Comparison of ENCODE assay signal across 9 mouse cellular contexts in the genomic region with DNA sequence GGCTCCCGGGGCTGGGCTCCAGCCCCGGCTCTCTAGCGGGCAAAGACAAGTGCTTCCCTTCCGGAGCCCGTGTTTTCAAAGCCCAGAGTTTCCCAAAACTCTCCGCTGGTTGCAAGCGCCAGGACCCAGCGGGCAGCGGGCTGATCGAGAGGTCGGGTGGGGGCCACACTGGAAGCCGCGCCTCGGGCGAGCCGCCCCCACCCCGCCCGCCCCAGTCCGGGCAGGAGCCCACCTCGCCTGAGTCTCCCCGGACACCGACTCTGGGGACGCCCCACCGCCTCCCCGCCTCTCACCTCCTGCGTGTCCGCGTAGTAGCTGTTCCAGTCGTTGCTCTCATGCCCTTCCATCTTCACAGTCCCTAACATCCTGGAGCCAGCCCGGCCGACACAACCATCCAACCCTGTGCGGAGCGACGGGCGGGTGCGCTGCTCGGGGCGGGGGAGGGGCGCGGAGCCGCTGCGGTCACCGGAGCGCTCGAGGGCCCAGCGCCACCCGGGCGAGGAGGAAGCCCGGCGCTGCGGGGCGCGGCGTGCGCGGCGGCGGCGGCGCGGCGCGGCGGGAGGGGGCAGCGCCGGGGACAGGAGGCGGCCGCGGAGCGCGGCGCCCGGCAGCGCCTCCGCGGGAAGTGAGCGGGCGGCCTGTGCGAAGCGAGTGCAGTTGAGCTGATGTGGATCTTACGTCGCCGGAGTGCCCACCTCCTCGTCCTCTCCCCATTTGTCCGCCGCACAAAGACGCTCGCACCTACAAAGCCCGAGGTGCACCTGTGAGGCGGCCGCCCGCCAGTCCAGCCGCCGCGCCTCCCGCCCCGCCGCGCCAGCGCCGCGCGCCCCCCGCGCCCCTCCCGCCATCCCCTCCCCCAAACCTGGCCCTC. TPM values are rescaled to one million over a fixed set of nuclear protein-coding genes. Genes with fewer than 3 reads are reported as not detected.
DNase-seq lines count a peak whose midpoint lies in the region; ATAC-seq and TF ChIP-seq lines count a peak whose summit lies in the region.
"Had no signal": no experiment of that assay in that cellular context is flagged by ENCODE, and none has a peak within 500 bp of the region (broad histone marks: within the 10 kb centered on the region; RNA-seq: fewer than 3 reads in every experiment).

No protein-coding gene starts in this region.

- H3K27ac ChIP-seq in kidney, embryonic 14.5 days (ENCODE audit: low read depth, low read length): peak overlapping the region; percentile 51; the same call in 1 of the 2 replicates
- H3K27ac ChIP-seq in embryonic facial prominence, embryonic 10.5 days (replicated peaks): peak overlapping the region; percentile 51; the same call in 1 of the 2 replicates
- H3K27ac ChIP-seq in hindbrain, embryonic 13.5 days: no peak overlapping the region
- H3K27ac ChIP-seq: macrophage had no signal

- no peak for TF ChIP-seq CTCF in lung, adult 2 months (IDR thresholded peaks at IDR 0.05; ENCODE audit: insufficient read depth, low read length)

- peak; percentile 56; the same call in 1 of the 2 replicates for TF ChIP-seq POLR2A in lung, adult 2 months (IDR thresholded peaks at IDR 0.05; ENCODE audit: borderline replicate concordance, extremely low read depth, low read depth, low read length)

- peak; percentile 68 for ATAC-seq in kidney, embryonic 14.5 days (ENCODE audit: low FRiP score, low TSS enrichment)
- ATAC-seq in hindbrain, embryonic 13.5 days (ENCODE audit: low FRiP score): peak; percentile 51

- no peaks in the 10 kb centered on the region for H3K36me3 ChIP-seq in kidney, embryonic 14.5 days (ENCODE audit: control insufficient read depth, insufficient read depth, low read length)
- H3K36me3 ChIP-seq in embryonic facial prominence, embryonic 10.5 days (replicated peaks): no peaks in the 10 kb centered on the region
- no peaks in the 10 kb centered on the region for H3K36me3 ChIP-seq in hindbrain, embryonic 13.5 days

- under 1% methylated on average over 75 of the region's 106 CpGs for WGBS in kidney, embryonic 14.5 days
- under 1% methylated on average over 105 of the region's 106 CpGs for WGBS in embryonic facial prominence, embryonic 10.5 days
- under 1% methylated on average over 101 of the region's 106 CpGs for WGBS in hindbrain, embryonic 13.5 days
- under 1% methylated on average over 104 of the region's 106 CpGs for WGBS in lung, adult 2 months

- H3K27me3 ChIP-seq in kidney, embryonic 14.5 days (ENCODE audit: control insufficient read depth, insufficient read depth, low read length): peaks cover 91% of the 10 kb centered on the region
- peaks cover 100% of the 10 kb centered on the region for H3K27me3 ChIP-seq in embryonic facial prominence, embryonic 10.5 days (replicated peaks; ENCODE audit: low read depth, poor library complexity, severe bottlenecking)
- peaks cover 100% of the 10 kb centered on the region for H3K27me3 ChIP-seq in hindbrain, embryonic 13.5 days

- no peak for DNase-seq in kidney, postnatal 14 days
- DNase-seq in embryonic facial prominence, embryonic 10.5 days (ENCODE audit: low spot score): peak; percentile 76
- DNase-seq in lung, adult 2 months: peak; percentile 76
- peak; percentile 61 for DNase-seq in retina, postnatal 1 day
- no peak for DNase-seq in right cerebral cortex, adult 2 months (ENCODE audit: low spot score in 2 of 2)
- DNase-seq in urinary bladder, postnatal 25 days (ENCODE audit: low spot score): no peak

- H3K9me3 ChIP-seq in kidney, embryonic 14.5 days (ENCODE audit: control insufficient read depth, low read length): no peaks in the 10 kb centered on the region
- H3K9me3 ChIP-seq in embryonic facial prominence, embryonic 10.5 days: no peaks in the 10 kb centered on the region
- no peaks in the 10 kb centered on the region for H3K9me3 ChIP-seq in hindbrain, embryonic 13.5 days

- peak overlapping the region; percentile 97 for H3K4me2 ChIP-seq in kidney, embryonic 14.5 days (replicated peaks; ENCODE audit: low read depth, low read length)
- peak overlapping the region; percentile 56 for H3K4me2 ChIP-seq in hindbrain, embryonic 13.5 days

- peak overlapping the region; percentile 51 for H3K4me3 ChIP-seq in kidney, embryonic 14.5 days (ENCODE audit: low read length)
- peak overlapping the region; percentile 63 for H3K4me3 ChIP-seq in embryonic facial prominence, embryonic 10.5 days
- peak overlapping the region; percentile 43 for H3K4me3 ChIP-seq in hindbrain, embryonic 13.5 days
- peak overlapping the region; percentile 81 for H3K4me3 ChIP-seq in lung, adult 2 months (replicated peaks; ENCODE audit: extremely low read depth, low read depth, low read length)

- H3K4me1 ChIP-seq in kidney, embryonic 14.5 days (ENCODE audit: control insufficient read depth, insufficient read depth, low read length): peaks cover 10% of the 10 kb centered on the region; the same call in 1 of the 2 replicates
- H3K4me1 ChIP-seq in embryonic facial prominence, embryonic 10.5 days: peaks cover 48% of the 10 kb centered on the region
- peaks cover 12% of the 10 kb centered on the region for H3K4me1 ChIP-seq in hindbrain, embryonic 13.5 days (replicated peaks)
- H3K4me1 ChIP-seq in lung, adult 2 months (ENCODE audit: control insufficient read depth, insufficient read depth, low read length): peaks cover 7% of the 10 kb centered on the region

- peak overlapping the region; percentile 34; the same call in 1 of the 2 replicates for H3K9ac ChIP-seq in kidney, embryonic 14.5 days (ENCODE audit: low read depth, low read length)
- peak overlapping the region; percentile 55 for H3K9ac ChIP-seq in hindbrain, embryonic 13.5 days

RNA-seq across cellular contexts. Expression of gene Foxa1, which starts 1.1 kb away (rescaled TPM):
- polyA plus RNA-seq in kidney, embryonic 14.5 days (2014; fragmentation: Nextera tagmentation; extraction: Ambion mirVana): 1.5 and 1.6 TPM in 2 replicates
- polyA plus RNA-seq in embryonic facial prominence, embryonic 10.5 days (2016; fragmentation: Nextera tagmentation; extraction: Ambion mirVana): 0.49 and 0.72 TPM in 2 replicates
- polyA plus RNA-seq in hindbrain, embryonic 13.5 days (2015; fragmentation: Nextera tagmentation; extraction: Ambion mirVana): 0.43 and 1.1 TPM in 2 replicates
- 28.5 and 31.1 TPM in 2 replicates for polyA plus RNA-seq in lung, adult 2 months (2012; rRNA removed)
- polyA plus RNA-seq: macrophage had no signal

RNA-seq across cellular contexts. Expression of gene Ttc6, which starts 18.3 kb away (rescaled TPM):
- polyA plus RNA-seq in kidney, embryonic 14.5 days (2014; fragmentation: Nextera tagmentation; extraction: Ambion mirVana): 0.22 and 0.47 TPM in 2 replicates
- polyA plus RNA-seq in embryonic facial prominence, embryonic 10.5 days (2016; fragmentation: Nextera tagmentation; extraction: Ambion mirVana): 0.34 and 0.38 TPM in 2 replicates
- 0.75 and 1.2 TPM in 2 replicates for polyA plus RNA-seq in hindbrain, embryonic 13.5 days (2015; fragmentation: Nextera tagmentation; extraction: Ambion mirVana)
- 3.5 and 5.2 TPM in 2 replicates for polyA plus RNA-seq in lung, adult 2 months (2012; rRNA removed)
- polyA plus RNA-seq: macrophage had no signal

Comparison
In these comparisons a context has a peak if more than half of its experiments do, and no peak if none do; other contexts are left out.
1. DNase-seq: peak in embryonic facial prominence, embryonic 10.5 days (single experiment), lung, adult 2 months (single experiment) and retina, postnatal 1 day (single experiment); none in kidney, postnatal 14 days (single experiment), right cerebral cortex, adult 2 months (0 of 2) and urinary bladder, postnatal 25 days (single experiment).
2. RNA of gene Foxa1, which starts 1.1 kb away (polyA plus RNA-seq): 28.5 to 31.1 TPM in lung, adult 2 months; 1.5 to 1.6 TPM in kidney, embryonic 14.5 days, 0.49 to 0.72 TPM in embryonic facial prominence, embryonic 10.5 days and 0.43 to 1.1 TPM in hindbrain, embryonic 13.5 days; every median in the first group is over 10 times any median in the second.
3. Peak in every context shown above with its lines, with median percentiles within 50 percentile points of each other: H3K4me3 ChIP-seq.